Mouse (Mus musculus): ENCODE data around the gene Tnfaip2. TPM values are rescaled to one million over a fixed set of nuclear protein-coding genes. Genes with fewer than 3 reads are reported as not detected.
A peak's percentile ranks its signal among the peaks of the same experiment; 100 is the strongest.

Gene Tnfaip2
- total RNA-seq, 1 experiment: 4.1 TPM

DNA sequence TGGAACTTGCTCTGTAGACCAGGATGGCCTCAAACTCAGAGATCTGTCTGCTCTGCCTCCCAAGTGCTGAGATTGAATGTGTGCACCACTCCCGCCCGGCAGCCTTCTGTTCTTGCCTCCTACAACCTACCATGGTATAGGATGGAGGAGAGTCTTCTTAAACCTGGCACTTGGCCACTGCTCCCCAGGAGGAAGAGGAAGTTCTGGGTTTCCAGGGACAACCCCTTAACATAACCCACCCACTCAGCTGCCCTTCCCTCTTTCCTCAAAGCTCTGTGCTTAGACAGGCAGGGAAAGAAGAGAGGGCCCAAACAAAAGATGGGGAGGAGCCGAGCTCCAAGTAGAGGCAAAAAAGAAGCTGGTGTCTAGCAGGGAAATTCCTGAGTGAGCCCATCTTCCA is 746 bp upstream of the Tnfaip2 start:
- Histone ChIP-seq H3K27ac (ENCODE audit: insufficient read depth, low read depth, low read length, poor library complexity, severe bottlenecking) (no peak overlapping the region), H3K9ac (ENCODE audit: insufficient read depth, low read depth, low read length, poor library complexity, severe bottlenecking) (no peak overlapping the region), H3K4me3 (ENCODE audit: insufficient read depth in 1 of 2, low read depth in 1 of 2, low read length in 2 of 2, poor library complexity in 1 of 2, severe bottlenecking in 1 of 2) (peak overlapping the region in 1 of 2 experiments; percentile 50; a peak in 1 of 4 replicates), H3K36me3 (ENCODE audit: control insufficient read depth, insufficient read depth, low read length, poor library complexity, severe bottlenecking) (no peaks in the 10 kb centered on the region), H3K4me1 (ENCODE audit: control insufficient read depth in 2 of 2, insufficient read depth in 2 of 2, low read length in 2 of 2, poor library complexity in 1 of 2) (peaks cover 0 to 5% of the 10 kb centered on the region in 2 experiments; a peak in 2 of 4 replicates), H3K9me3 (ENCODE audit: control insufficient read depth, insufficient read depth, low read depth, low read length) (no peaks in the 10 kb centered on the region)
- TF ChIP-seq MAFK (IDR thresholded peaks at IDR 0.05; ENCODE audit: insufficient read depth, low read depth, low read length) (no peak), ZNF384 (IDR thresholded peaks at IDR 0.05; ENCODE audit: low read depth, low read length) (no peak), HCFC1 (IDR thresholded peaks at IDR 0.05; ENCODE audit: borderline replicate concordance, insufficient read depth, low read length) (no peak)
- in situ Hi-C loops (cut with MboI; ENCODE audit: low sequenced_read_pairs in 2 of 2, unreplicated experiment in 2 of 2): no loop called here
- DNase-seq (ENCODE audit: low read depth, low spot score): no peak

DNA sequence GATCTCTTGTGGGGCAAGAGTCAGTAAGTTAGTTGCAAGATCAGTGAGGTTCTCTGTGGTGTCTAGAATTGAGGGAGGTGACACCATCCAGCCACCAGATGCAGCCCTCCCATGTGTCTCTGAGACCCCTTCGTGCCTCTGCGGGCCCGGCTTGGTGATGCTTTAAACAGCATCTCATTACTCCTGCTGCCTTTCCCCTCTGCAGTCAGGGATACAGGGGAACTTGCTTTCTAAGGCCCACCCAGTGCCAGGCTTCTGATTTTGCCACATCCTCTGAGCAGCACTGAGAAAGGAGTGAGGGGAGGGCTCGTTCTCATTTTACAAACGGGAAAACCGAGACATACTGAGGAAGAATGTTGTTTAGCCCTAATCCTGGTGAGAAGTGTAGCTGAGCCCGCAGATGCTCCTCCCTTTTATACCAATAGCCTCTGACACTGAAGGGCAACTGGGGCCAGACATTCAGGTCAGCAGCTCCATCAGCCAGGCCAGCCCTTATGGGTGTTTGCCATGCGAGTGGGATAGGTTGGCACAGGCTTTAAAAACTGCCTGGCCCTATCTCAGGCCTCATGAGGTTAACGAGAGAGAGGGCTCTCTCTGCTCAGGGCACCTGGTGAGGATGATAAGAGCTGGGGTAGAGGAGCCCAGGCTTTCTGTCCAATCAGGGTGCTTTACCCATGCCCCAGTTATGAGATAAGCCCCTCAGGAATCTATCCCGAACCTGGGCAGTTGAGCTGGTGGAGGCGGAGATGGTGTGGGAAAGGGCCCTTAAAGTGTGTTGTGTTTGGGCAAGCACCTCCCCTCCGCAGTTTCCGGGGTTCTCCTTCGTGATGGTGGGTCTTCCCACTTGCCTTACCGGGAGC is 972 bp downstream of the Tnfaip2 start:
- H3K36me3 ChIP-seq (ENCODE audit: control insufficient read depth, insufficient read depth, low read length, poor library complexity, severe bottlenecking): no peaks in the 10 kb centered on the region
- peaks cover 0 to 5% of the 10 kb centered on the region in 2 experiments; a peak in 2 of 4 replicates for H3K4me1 ChIP-seq (ENCODE audit: control insufficient read depth in 2 of 2, insufficient read depth in 2 of 2, low read length in 2 of 2, poor library complexity in 1 of 2)
- DNase-seq (ENCODE audit: low read depth, low spot score): no peak
- no peaks in the 10 kb centered on the region for H3K9me3 ChIP-seq (ENCODE audit: control insufficient read depth, insufficient read depth, low read depth, low read length)
- TF ChIP-seq ZNF384 (IDR thresholded peaks at IDR 0.05; ENCODE audit: low read depth, low read length) (no peak), ZC3H11A (IDR thresholded peaks at IDR 0.05; ENCODE audit: borderline replicate concordance, low read depth, low read length) (no peak), CHD2 (IDR thresholded peaks at IDR 0.05; ENCODE audit: low read depth, low read length) (no peak), HCFC1 (IDR thresholded peaks at IDR 0.05; ENCODE audit: borderline replicate concordance, insufficient read depth, low read length) (no peak), MAFK (IDR thresholded peaks at IDR 0.05; ENCODE audit: insufficient read depth, low read depth, low read length) (no peak)
- in situ Hi-C loops (cut with MboI; ENCODE audit: low sequenced_read_pairs in 2 of 2, unreplicated experiment in 2 of 2): no loop called here
- no peak overlapping the region for H3K9ac ChIP-seq (ENCODE audit: insufficient read depth, low read depth, low read length, poor library complexity, severe bottlenecking)
- no peak overlapping the region for H3K27ac ChIP-seq (ENCODE audit: insufficient read depth, low read depth, low read length, poor library complexity, severe bottlenecking)
- peak overlapping the region in 1 of 2 experiments; percentile 67; a peak in 2 of 4 replicates for H3K4me3 ChIP-seq (ENCODE audit: insufficient read depth in 1 of 2, low read depth in 1 of 2, low read length in 2 of 2, poor library complexity in 1 of 2, severe bottlenecking in 1 of 2)

DNA sequence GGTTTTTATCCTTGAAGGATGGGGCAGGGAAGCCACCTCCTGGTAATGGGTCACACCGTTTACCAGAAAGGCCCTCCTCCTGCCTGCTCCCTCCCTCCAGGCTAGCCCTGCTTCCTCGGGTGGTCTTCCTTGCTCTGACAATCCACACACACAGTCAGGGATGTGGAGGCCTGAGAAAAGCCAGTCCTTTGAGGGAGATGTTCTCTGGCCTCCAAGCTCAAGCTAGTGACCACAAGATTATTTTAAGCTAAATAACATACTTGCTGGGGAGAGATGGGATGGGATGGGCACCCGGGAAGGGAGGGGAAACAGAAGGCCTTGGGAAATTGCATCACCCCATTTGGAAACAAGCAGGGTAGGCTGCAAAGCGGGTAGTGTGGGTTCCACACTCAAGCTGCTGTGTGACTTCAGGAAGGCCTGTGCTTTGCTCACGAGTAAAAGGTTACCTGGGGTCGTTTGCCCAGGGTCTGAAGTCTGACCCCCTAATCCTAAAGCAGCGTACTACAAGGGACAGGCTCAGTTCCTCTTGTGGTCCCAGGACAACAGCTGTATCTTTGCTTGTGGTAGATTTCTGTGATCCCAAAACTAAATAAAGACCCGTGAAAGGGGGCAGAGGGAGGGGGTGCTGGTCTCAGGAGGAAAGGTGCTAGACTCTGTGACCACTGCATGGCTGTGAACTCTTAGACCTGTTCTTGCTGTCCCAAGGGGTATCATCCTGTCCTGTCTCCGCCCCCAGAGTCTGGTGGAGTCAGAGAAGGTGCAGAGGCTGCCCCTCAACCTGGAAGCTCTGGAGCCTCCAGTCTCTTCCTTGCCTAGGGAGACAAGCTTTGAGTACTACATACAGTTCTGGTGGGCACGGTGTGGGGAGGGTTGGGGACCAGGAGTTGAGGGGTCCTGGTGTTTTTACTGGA is 1.9 kb downstream of the Tnfaip2 start:
- Histone ChIP-seq H3K36me3 (ENCODE audit: control insufficient read depth, insufficient read depth, low read length, poor library complexity, severe bottlenecking) (no peaks in the 10 kb centered on the region), H3K4me1 (ENCODE audit: control insufficient read depth in 2 of 2, insufficient read depth in 2 of 2, low read length in 2 of 2, poor library complexity in 1 of 2) (peaks cover 0 to 7% of the 10 kb centered on the region in 2 experiments; a peak in 2 of 4 replicates), H3K4me3 (ENCODE audit: insufficient read depth in 1 of 2, low read depth in 1 of 2, low read length in 2 of 2, poor library complexity in 1 of 2, severe bottlenecking in 1 of 2) (no peak overlapping the region), H3K9ac (ENCODE audit: insufficient read depth, low read depth, low read length, poor library complexity, severe bottlenecking) (no peak overlapping the region), H3K9me3 (ENCODE audit: control insufficient read depth, insufficient read depth, low read depth, low read length) (no peaks in the 10 kb centered on the region), H3K27ac (ENCODE audit: insufficient read depth, low read depth, low read length, poor library complexity, severe bottlenecking) (no peak overlapping the region)
- TF ChIP-seq ZC3H11A (IDR thresholded peaks at IDR 0.05; ENCODE audit: borderline replicate concordance, low read depth, low read length) (no peak), ZNF384 (IDR thresholded peaks at IDR 0.05; ENCODE audit: low read depth, low read length) (no peak), MAFK (IDR thresholded peaks at IDR 0.05; ENCODE audit: insufficient read depth, low read depth, low read length) (no peak), CHD2 (IDR thresholded peaks at IDR 0.05; ENCODE audit: low read depth, low read length) (no peak), HCFC1 (IDR thresholded peaks at IDR 0.05; ENCODE audit: borderline replicate concordance, insufficient read depth, low read length) (no peak)
- in situ Hi-C loops (cut with MboI; ENCODE audit: low sequenced_read_pairs in 2 of 2, unreplicated experiment in 2 of 2): no loop called here
- DNase-seq (ENCODE audit: low read depth, low spot score): no peak

GRCm38 (mm10) chr12:111445161-111445889 is 3.1 kb downstream of the Tnfaip2 start:
- in situ Hi-C loops (cut with MboI; ENCODE audit: low sequenced_read_pairs in 2 of 2, unreplicated experiment in 2 of 2): no loop called here
- peak overlapping the region; percentile 36 to 51; a peak in 3 of 4 replicates for H3K4me3 ChIP-seq (ENCODE audit: insufficient read depth in 1 of 2, low read depth in 1 of 2, low read length in 2 of 2, poor library complexity in 1 of 2, severe bottlenecking in 1 of 2)
- H3K4me1 ChIP-seq (ENCODE audit: control insufficient read depth in 2 of 2, insufficient read depth in 2 of 2, low read length in 2 of 2, poor library complexity in 1 of 2): peaks cover 0 to 10% of the 10 kb centered on the region in 2 experiments; a peak in 2 of 4 replicates
- H3K27ac ChIP-seq (ENCODE audit: insufficient read depth, low read depth, low read length, poor library complexity, severe bottlenecking): no peak overlapping the region
- no peaks in the 10 kb centered on the region for H3K36me3 ChIP-seq (ENCODE audit: control insufficient read depth, insufficient read depth, low read length, poor library complexity, severe bottlenecking)
- DNase-seq (ENCODE audit: low read depth, low spot score): no peak
- no peak overlapping the region; the same call in 1 of the 2 replicates for H3K9ac ChIP-seq (ENCODE audit: insufficient read depth, low read depth, low read length, poor library complexity, severe bottlenecking)
- H3K9me3 ChIP-seq (ENCODE audit: control insufficient read depth, insufficient read depth, low read depth, low read length): no peaks in the 10 kb centered on the region
- TF ChIP-seq CHD2 (IDR thresholded peaks at IDR 0.05; ENCODE audit: low read depth, low read length) (no peak), MAFK (IDR thresholded peaks at IDR 0.05; ENCODE audit: insufficient read depth, low read depth, low read length) (no peak), ZNF384 (IDR thresholded peaks at IDR 0.05; ENCODE audit: low read depth, low read length) (no peak), HCFC1 (IDR thresholded peaks at IDR 0.05; ENCODE audit: borderline replicate concordance, insufficient read depth, low read length) (no peak), ZC3H11A (IDR thresholded peaks at IDR 0.05; ENCODE audit: borderline replicate concordance, low read depth, low read length) (no peak)

All from ES-E14 (cell line).